Mouse (Mus musculus) erythroblast, embryonic 14.5 days (primary cell): ENCODE results near the gene Optc.

Experiments
- GATA1 ChIP-seq: IDR thresholded peaks from 2 replicates; pipeline ENCODE4 v1.6.1; 2012; ENCODE audit warnings: low read length, inconsistent platforms, mixed read lengths
- TAL1 ChIP-seq: IDR thresholded peaks from 3 replicates; pipeline ENCODE4 v1.6.1; 2012; ENCODE audit warnings: low read length, inconsistent platforms, mixed read lengths

DNA sequence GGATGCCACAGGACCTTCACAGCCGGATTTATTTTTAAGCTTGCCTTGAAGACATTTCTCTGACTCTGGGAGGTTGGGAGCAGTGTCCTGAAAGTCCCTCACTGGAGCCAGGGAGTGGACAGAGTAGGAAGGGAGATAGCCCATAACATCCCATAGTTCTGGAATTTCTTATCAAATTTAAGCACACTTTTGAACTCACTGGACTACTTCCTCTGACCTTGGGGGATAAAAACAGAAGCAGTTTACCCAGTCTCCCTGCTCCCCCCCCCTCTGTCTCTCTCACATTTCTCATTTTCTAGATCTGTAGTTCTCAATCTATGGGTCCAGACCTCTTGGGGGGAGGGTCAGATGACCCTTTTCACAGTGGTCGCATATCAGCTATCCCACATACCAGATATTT is 46.2 kb upstream of the Optc start:
- TF ChIP-seq TAL1 = no peak
- no peak for TF ChIP-seq GATA1
